Mouse (Mus musculus): ENCODE results near the gene Gm17662. TPM values are rescaled to one million over a fixed set of nuclear protein-coding genes. Genes with fewer than 3 reads are reported as not detected.

Gm17662 gene
- total and polyA plus RNA-seq, 3 experiments = not detected

DNA sequence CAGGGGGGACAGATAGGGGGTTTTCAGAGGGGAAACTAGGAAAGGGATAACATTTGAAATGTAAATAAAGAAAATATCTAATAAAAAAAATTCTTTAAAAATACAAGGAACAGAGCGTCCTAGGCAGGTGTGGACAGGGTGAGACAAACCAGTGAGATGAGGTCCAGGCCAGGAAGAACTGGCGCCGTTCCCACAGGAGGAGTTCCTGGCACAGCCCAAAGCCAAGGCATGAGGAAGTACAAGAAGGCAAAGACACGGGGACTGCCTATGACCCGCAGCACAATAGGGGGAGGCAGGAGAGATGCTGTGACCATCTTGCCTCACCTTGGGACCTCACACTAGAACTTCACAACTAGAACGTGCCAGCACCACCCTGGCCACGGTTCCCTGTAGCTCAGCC, 34.6 kb downstream of the Gm17662 start:
- Histone ChIP-seq H3K27me3 (replicated peaks) (no peaks in the 10 kb centered on the region), H3K36me3 (replicated peaks in 1 of 2; ENCODE audit: control insufficient read depth in 1 of 2, insufficient read depth in 1 of 2, low read length in 1 of 2) (no peaks in the 10 kb centered on the region), H3K4me1 (ENCODE audit: control insufficient read depth in 1 of 2, insufficient read depth in 2 of 2) (peaks cover 0 to 26% of the 10 kb centered on the region in 2 experiments; a peak in 2 of 4 replicates), H3K9me3 (replicated peaks; ENCODE audit: low read length) (peaks cover 10% of the 10 kb centered on the region), H3K4me3 (replicated peaks in 1 of 3; ENCODE audit: low read depth in 2 of 3, low read length in 2 of 3, poor library complexity in 1 of 3) (no peak overlapping the region), H3K27ac (ENCODE audit: insufficient read depth, low read depth) (no peak overlapping the region), H3K79me2 (replicated peaks; ENCODE audit: control insufficient read depth, extremely low read depth, insufficient read depth, poor library complexity, severe bottlenecking) (no peaks in the 10 kb centered on the region), H3K9ac (ENCODE audit: insufficient read depth, low read depth) (no peak overlapping the region), H3K4me2 (ENCODE audit: insufficient read depth, low read depth, poor library complexity, severe bottlenecking) (no peak overlapping the region)
- in situ Hi-C loops (cut with MboI; ENCODE audit: low pct_ligation_motif_present, low pct_unique_long_range_greater_than_20kb, low sequenced_read_pairs) = no loop called here
- no peak for TF ChIP-seq HCFC1 (IDR thresholded peaks at IDR 0.05; ENCODE audit: low read depth, low read length)
- TF ChIP-seq RCOR1 (conservative IDR thresholded peaks at IDR 0.05; ENCODE audit: low read depth, low read length) = no peak
- TF ChIP-seq MYC (IDR thresholded peaks at IDR 0.05; ENCODE audit: low read depth, low read length) = no peak
- no peak for TF ChIP-seq ZKSCAN1 (IDR thresholded peaks at IDR 0.05; ENCODE audit: borderline replicate concordance, low read depth, low read length)
- no peak for TF ChIP-seq IRF4 (IDR thresholded peaks at IDR 0.05; ENCODE audit: low read depth, low read length)
- no peak for DNase-seq (ENCODE audit: extremely low read depth)
- dilution Hi-C loops (cut with MboI; ENCODE audit: extremely low pct_ligation_motif_present, extremely low pct_unique_long_range_greater_than_20kb, low sequenced_read_pairs) = no loop called here

DNA sequence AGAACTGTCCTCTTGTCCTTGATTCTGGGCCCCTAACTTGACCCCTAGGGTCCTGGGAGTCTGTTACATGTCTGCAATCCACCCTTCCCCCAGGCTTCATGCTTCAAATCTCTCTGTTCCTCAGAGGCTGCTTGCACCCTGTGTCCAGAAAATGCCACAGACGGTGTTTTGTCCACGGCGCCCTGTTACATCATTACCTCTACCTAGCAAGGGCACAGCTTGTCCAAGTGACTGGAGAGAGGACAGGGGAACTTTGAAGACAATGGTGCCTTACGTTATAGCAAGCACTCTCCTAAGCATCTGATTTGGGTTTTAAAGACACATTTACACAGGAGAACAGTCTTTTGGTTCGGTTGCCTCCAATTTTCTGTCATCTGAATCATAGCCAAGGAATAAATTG, 36.5 kb downstream of the Gm17662 start:
- Histone ChIP-seq H3K9ac (ENCODE audit: insufficient read depth, low read depth) (no peak overlapping the region), H3K27me3 (replicated peaks) (no peaks in the 10 kb centered on the region), H3K79me2 (replicated peaks; ENCODE audit: control insufficient read depth, extremely low read depth, insufficient read depth, poor library complexity, severe bottlenecking) (no peaks in the 10 kb centered on the region), H3K4me1 (ENCODE audit: control insufficient read depth in 1 of 2, insufficient read depth in 2 of 2) (peaks cover 0 to 18% of the 10 kb centered on the region in 2 experiments; a peak in 2 of 4 replicates), H3K9me3 (replicated peaks; ENCODE audit: low read length) (peaks cover 7% of the 10 kb centered on the region), H3K27ac (ENCODE audit: insufficient read depth, low read depth) (no peak overlapping the region), H3K36me3 (replicated peaks in 1 of 2; ENCODE audit: control insufficient read depth in 1 of 2, insufficient read depth in 1 of 2, low read length in 1 of 2) (no peaks in the 10 kb centered on the region), H3K4me2 (ENCODE audit: insufficient read depth, low read depth, poor library complexity, severe bottlenecking) (no peak overlapping the region), H3K4me3 (replicated peaks in 1 of 3; ENCODE audit: low read depth in 2 of 3, low read length in 2 of 3, poor library complexity in 1 of 3) (no peak overlapping the region)
- dilution Hi-C loops (cut with MboI; ENCODE audit: extremely low pct_ligation_motif_present, extremely low pct_unique_long_range_greater_than_20kb, low sequenced_read_pairs) = no loop called here
- no peak for DNase-seq (ENCODE audit: extremely low read depth)
- TF ChIP-seq USF2 (conservative IDR thresholded peaks at IDR 0.05; ENCODE audit: low read depth, low read length) (no peak), RAD21 (IDR thresholded peaks at IDR 0.05; ENCODE audit: low read depth, low read length) (no peak), SIN3A (IDR thresholded peaks at IDR 0.05; ENCODE audit: low read length) (no peak), KAT2A (IDR thresholded peaks at IDR 0.05; ENCODE audit: insufficient replicate concordance, low read length) (no peak), ZMIZ1 (IDR thresholded peaks at IDR 0.05; ENCODE audit: low read depth, low read length) (no peak), E2F4 (IDR thresholded peaks at IDR 0.05; ENCODE audit: insufficient replicate concordance, low read depth, low read length) (no peak), BHLHE40 (IDR thresholded peaks at IDR 0.05; ENCODE audit: low read depth, low read length) (no peak), UBTF (IDR thresholded peaks at IDR 0.05; ENCODE audit: low read depth, low read length) (no peak), ZKSCAN1 (IDR thresholded peaks at IDR 0.05; ENCODE audit: borderline replicate concordance, low read depth, low read length) (no peak), MAX (IDR thresholded peaks at IDR 0.05; ENCODE audit: low read length) (no peak)
- in situ Hi-C loops (cut with MboI; ENCODE audit: low pct_ligation_motif_present, low pct_unique_long_range_greater_than_20kb, low sequenced_read_pairs) = no loop called here
